Mouse (Mus musculus): Measurements from ENCODE around the gene Prnp. TPM values are rescaled to one million over a fixed set of nuclear protein-coding genes. Genes with fewer than 3 reads are reported as not detected.

Gene Prnp
- polyA plus RNA-seq, 1 experiment, result 43.8 TPM

DNA sequence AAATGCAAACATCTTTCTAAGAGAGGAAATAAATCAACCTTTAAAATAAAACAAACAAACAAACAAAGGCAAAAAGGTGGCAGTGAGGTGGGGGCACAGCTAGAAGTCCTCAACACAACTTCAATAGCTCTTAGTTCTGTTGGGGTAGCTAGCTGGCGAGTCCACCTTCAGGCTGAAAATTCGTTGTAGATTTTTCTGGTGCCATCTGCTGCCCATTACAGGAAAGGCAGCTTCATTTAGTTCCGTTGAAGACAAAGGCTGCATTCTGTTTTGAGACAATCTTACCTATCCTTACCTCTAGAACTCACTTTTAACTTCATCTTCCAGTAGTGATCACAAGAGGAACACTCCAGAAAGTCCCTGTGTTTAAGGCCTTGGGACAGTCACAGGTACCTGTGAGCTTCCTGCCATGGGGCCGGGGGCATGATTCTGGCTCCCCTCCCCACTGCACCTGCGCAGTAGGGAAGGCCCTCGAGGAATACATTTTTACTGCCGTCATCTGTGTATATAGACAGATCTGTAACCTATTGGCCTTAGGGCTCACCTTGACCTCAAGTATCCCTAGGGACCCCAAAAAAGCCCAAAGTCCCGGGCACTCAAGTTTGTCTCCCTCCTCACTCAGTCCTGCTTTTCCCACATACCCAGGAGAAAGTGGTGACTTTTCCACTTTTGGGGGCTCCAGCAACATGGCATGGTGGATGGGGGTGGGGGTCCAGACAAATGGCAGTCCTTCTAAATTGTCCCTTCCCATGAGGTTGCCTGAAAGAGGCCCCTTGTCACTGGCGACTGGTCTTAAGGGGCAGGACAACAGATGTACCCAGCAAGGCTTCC is 40.3 kb downstream of the Prnp start:
- peak; percentile 58 for DNase-seq
- WGBS, result 44% methylated on average over 9 of the region's 9 CpGs
- Histone ChIP-seq H3K27me3 (ENCODE audit: control insufficient read depth, insufficient read depth, low read length) (peaks cover 3% of the 10 kb centered on the region; the same call in 1 of the 2 replicates), H3K36me3 (ENCODE audit: control insufficient read depth, insufficient read depth, low read length) (no peaks in the 10 kb centered on the region), H3K27ac (ENCODE audit: control insufficient read depth, insufficient read depth, low read length) (no peak overlapping the region), H3K4me1 (replicated peaks; ENCODE audit: control insufficient read depth, insufficient read depth, low read length) (peaks cover 7% of the 10 kb centered on the region; the same call in 1 of the 2 replicates), H3K4me3 (ENCODE audit: control insufficient read depth, insufficient read depth, low read length) (no peak overlapping the region)
- no peak for TF ChIP-seq POLR2A (IDR thresholded peaks at IDR 0.05; ENCODE audit: control insufficient read depth, extremely low read depth, insufficient read depth, low read length, poor library complexity)
- no peak for TF ChIP-seq CTCF (IDR thresholded peaks at IDR 0.05; ENCODE audit: borderline replicate concordance, control insufficient read depth, extremely low read depth, insufficient read depth, low read length, poor library complexity)

- no peak within 1 kb of the TSS for H3K27ac ChIP-seq (ENCODE audit: control insufficient read depth, insufficient read depth, low read length)
- peaks cover 3% of the 10 kb centered on the region; the same call in 1 of the 2 replicates for H3K27me3 ChIP-seq (ENCODE audit: control insufficient read depth, insufficient read depth, low read length)
- no peak for DNase-seq
- WGBS, result 3% methylated on average over 11 of the region's 11 CpGs
- no peaks in the 10 kb centered on the region for H3K36me3 ChIP-seq (ENCODE audit: control insufficient read depth, insufficient read depth, low read length)
- H3K4me3 ChIP-seq (ENCODE audit: control insufficient read depth, insufficient read depth, low read length), result no peak within 1 kb of the TSS
- TF ChIP-seq POLR2A (IDR thresholded peaks at IDR 0.05; ENCODE audit: control insufficient read depth, extremely low read depth, insufficient read depth, low read length, poor library complexity) (no peak), CTCF (IDR thresholded peaks at IDR 0.05; ENCODE audit: borderline replicate concordance, control insufficient read depth, extremely low read depth, insufficient read depth, low read length, poor library complexity) (no peak)
- H3K4me1 ChIP-seq (replicated peaks; ENCODE audit: control insufficient read depth, insufficient read depth, low read length), result peaks cover 7% of the 10 kb centered on the region; the same call in 1 of the 2 replicates
Measured at GRCm38 (mm10) chr2:131950598-131951095, 40.9 kb downstream of the Prnp start, which contains the start of gene Prnd. Gene Prnd, plus strand, starts transcription at chr2:131950861.

DNA sequence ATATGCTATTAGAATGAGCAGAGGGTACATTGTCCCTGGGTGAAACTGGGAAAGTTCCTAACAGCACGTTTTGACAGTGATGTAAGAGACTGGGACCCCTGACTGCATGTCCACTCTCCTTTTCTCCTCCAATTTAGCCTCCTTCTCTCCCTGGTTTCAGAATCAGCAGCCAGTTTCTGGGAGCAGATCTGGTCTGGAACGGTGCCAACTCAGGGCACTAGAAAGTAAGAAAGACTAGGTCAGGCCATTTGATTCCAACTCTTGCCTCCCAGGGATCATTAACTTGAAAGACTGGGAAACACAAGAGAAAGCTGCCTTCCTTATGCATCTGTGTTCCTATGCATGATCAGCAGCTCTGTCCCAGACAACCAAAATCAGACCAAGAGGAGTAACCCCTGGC is 42.7 kb downstream of the Prnp start:
- peaks cover 7% of the 10 kb centered on the region; the same call in 1 of the 2 replicates for H3K4me1 ChIP-seq (replicated peaks; ENCODE audit: control insufficient read depth, insufficient read depth, low read length)
- H3K36me3 ChIP-seq (ENCODE audit: control insufficient read depth, insufficient read depth, low read length), result no peaks in the 10 kb centered on the region
- DNase-seq, result no peak
- WGBS, result 66% methylated on average over 2 of the region's 2 CpGs
- no peak for TF ChIP-seq CTCF (IDR thresholded peaks at IDR 0.05; ENCODE audit: borderline replicate concordance, control insufficient read depth, extremely low read depth, insufficient read depth, low read length, poor library complexity)
- no peak for TF ChIP-seq POLR2A (IDR thresholded peaks at IDR 0.05; ENCODE audit: control insufficient read depth, extremely low read depth, insufficient read depth, low read length, poor library complexity)
- no peak overlapping the region for H3K27ac ChIP-seq (ENCODE audit: control insufficient read depth, insufficient read depth, low read length)
- peaks cover 3% of the 10 kb centered on the region; the same call in 1 of the 2 replicates for H3K27me3 ChIP-seq (ENCODE audit: control insufficient read depth, insufficient read depth, low read length)
- no peak overlapping the region for H3K4me3 ChIP-seq (ENCODE audit: control insufficient read depth, insufficient read depth, low read length)

DNA sequence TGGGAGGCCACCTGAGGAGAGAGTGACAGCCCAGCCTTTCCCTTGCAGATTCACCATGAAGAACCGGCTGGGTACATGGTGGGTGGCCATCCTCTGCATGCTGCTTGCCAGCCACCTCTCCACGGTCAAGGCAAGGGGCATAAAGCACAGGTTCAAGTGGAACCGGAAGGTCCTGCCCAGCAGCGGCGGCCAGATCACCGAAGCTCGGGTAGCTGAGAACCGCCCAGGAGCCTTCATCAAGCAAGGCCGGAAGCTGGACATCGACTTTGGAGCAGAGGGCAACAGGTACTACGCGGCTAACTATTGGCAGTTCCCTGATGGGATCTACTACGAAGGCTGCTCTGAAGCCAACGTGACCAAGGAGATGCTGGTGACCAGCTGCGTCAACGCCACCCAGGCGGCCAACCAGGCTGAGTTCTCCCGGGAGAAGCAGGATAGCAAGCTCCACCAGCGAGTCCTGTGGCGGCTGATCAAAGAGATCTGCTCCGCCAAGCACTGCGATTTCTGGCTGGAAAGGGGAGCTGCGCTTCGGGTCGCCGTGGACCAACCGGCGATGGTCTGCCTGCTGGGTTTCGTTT is 43.3 kb downstream of the Prnp start:
- TF ChIP-seq POLR2A (IDR thresholded peaks at IDR 0.05; ENCODE audit: control insufficient read depth, extremely low read depth, insufficient read depth, low read length, poor library complexity) (no peak), CTCF (IDR thresholded peaks at IDR 0.05; ENCODE audit: borderline replicate concordance, control insufficient read depth, extremely low read depth, insufficient read depth, low read length, poor library complexity) (no peak)
- peaks cover 3% of the 10 kb centered on the region; the same call in 1 of the 2 replicates for H3K27me3 ChIP-seq (ENCODE audit: control insufficient read depth, insufficient read depth, low read length)
- WGBS, result 47% methylated on average over 29 of the region's 29 CpGs
- no peak overlapping the region for H3K4me3 ChIP-seq (ENCODE audit: control insufficient read depth, insufficient read depth, low read length)
- H3K27ac ChIP-seq (ENCODE audit: control insufficient read depth, insufficient read depth, low read length), result no peak overlapping the region
- H3K36me3 ChIP-seq (ENCODE audit: control insufficient read depth, insufficient read depth, low read length), result no peaks in the 10 kb centered on the region
- peaks cover 7% of the 10 kb centered on the region; the same call in 1 of the 2 replicates for H3K4me1 ChIP-seq (replicated peaks; ENCODE audit: control insufficient read depth, insufficient read depth, low read length)
- no peak for DNase-seq

DNA sequence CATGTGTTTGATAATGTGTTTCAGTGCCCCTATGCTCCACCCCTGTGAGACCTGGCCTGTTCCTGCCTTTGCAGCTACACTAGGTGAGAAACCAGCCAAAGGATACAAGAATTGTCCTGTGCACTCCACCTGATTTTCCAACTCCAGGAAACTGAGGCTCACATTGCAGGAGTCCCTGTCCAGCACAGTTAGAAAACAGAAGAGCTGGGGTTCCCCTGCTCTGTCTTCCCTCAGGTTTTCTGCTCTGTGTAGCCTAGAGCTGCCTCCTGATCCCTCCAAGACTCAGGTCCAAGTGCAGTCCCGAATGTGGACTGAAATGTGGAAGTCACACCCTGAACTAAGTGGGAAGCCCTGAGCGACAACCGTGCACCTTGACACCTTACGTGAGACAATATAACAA is 44.0 kb downstream of the Prnp start:
- no peak for DNase-seq
- TF ChIP-seq CTCF (IDR thresholded peaks at IDR 0.05; ENCODE audit: borderline replicate concordance, control insufficient read depth, extremely low read depth, insufficient read depth, low read length, poor library complexity) (no peak), POLR2A (IDR thresholded peaks at IDR 0.05; ENCODE audit: control insufficient read depth, extremely low read depth, insufficient read depth, low read length, poor library complexity) (no peak)
- 89% methylated on average over 4 of the region's 4 CpGs for WGBS
- Histone ChIP-seq H3K4me1 (replicated peaks; ENCODE audit: control insufficient read depth, insufficient read depth, low read length) (peaks cover 7% of the 10 kb centered on the region; the same call in 1 of the 2 replicates), H3K27ac (ENCODE audit: control insufficient read depth, insufficient read depth, low read length) (no peak overlapping the region), H3K27me3 (ENCODE audit: control insufficient read depth, insufficient read depth, low read length) (peaks cover 3% of the 10 kb centered on the region; the same call in 1 of the 2 replicates), H3K36me3 (ENCODE audit: control insufficient read depth, insufficient read depth, low read length) (no peaks in the 10 kb centered on the region), H3K4me3 (ENCODE audit: control insufficient read depth, insufficient read depth, low read length) (no peak overlapping the region)

DNA sequence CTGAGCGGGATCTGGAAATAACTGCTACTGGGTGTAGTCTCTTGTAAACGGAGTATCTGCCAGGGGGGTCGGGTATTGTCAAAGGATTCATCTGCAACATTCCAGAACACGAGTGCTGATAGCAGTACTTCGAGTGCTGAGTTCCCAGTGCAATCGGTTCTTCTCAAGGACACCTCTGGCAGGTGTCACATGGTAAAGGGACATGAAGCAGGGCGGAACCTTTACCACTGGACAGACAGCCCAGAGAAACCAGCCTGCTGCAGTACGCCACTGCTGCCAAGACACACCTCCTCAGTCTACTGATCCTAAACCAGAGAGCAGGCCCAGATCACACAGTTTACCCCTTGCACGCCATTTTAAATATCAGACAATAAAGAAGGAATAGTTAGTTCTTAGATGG is 45.1 kb downstream of the Prnp start:
- no peak overlapping the region for H3K27ac ChIP-seq (ENCODE audit: control insufficient read depth, insufficient read depth, low read length)
- DNase-seq, result no peak
- H3K36me3 ChIP-seq (ENCODE audit: control insufficient read depth, insufficient read depth, low read length), result no peaks in the 10 kb centered on the region
- peaks cover 7% of the 10 kb centered on the region; the same call in 1 of the 2 replicates for H3K4me1 ChIP-seq (replicated peaks; ENCODE audit: control insufficient read depth, insufficient read depth, low read length)
- TF ChIP-seq POLR2A (IDR thresholded peaks at IDR 0.05; ENCODE audit: control insufficient read depth, extremely low read depth, insufficient read depth, low read length, poor library complexity), result no peak
- TF ChIP-seq CTCF (IDR thresholded peaks at IDR 0.05; ENCODE audit: borderline replicate concordance, control insufficient read depth, extremely low read depth, insufficient read depth, low read length, poor library complexity), result no peak
- H3K27me3 ChIP-seq (ENCODE audit: control insufficient read depth, insufficient read depth, low read length), result peaks cover 3% of the 10 kb centered on the region; the same call in 1 of the 2 replicates
- H3K4me3 ChIP-seq (ENCODE audit: control insufficient read depth, insufficient read depth, low read length), result no peak overlapping the region
- 85% methylated on average over 9 of the region's 9 CpGs for WGBS
